Comparison of ENCODE assay signal across 8 mouse cellular contexts in genomic region chr14:55642679-55643059, GRCm38 (mm10). TPM values are rescaled to one million over a fixed set of nuclear protein-coding genes. Genes with fewer than 3 reads are reported as not detected.
DNase-seq lines count a peak whose midpoint lies in the region; ATAC-seq and TF ChIP-seq lines count a peak whose summit lies in the region.

No protein-coding gene starts in this region.

- peaks cover 17% of the 10 kb centered on the region for H3K4me1 ChIP-seq in heart, postnatal 0 days (ENCODE audit: control insufficient read depth, insufficient read depth)
- peaks cover 25% of the 10 kb centered on the region for H3K4me1 ChIP-seq in bone marrow macrophage, adult 2 months (ENCODE audit: control insufficient read depth, insufficient read depth, low read length)
- H3K4me1 ChIP-seq in hindbrain, embryonic 13.5 days (replicated peaks): peaks cover 32% of the 10 kb centered on the region
- H3K4me1 ChIP-seq in midbrain, embryonic 12.5 days: peaks cover 21% of the 10 kb centered on the region

- H3K4me3 ChIP-seq in heart, postnatal 0 days (ENCODE audit: low read depth, low read length): peak overlapping the region; percentile 98
- H3K4me3 ChIP-seq in bone marrow macrophage, adult 2 months (ENCODE audit: insufficient read depth, low read length): peak overlapping the region; percentile 83
- H3K4me3 ChIP-seq in hindbrain, embryonic 13.5 days: peak overlapping the region; percentile 97
- H3K4me3 ChIP-seq in midbrain, embryonic 12.5 days: peak overlapping the region; percentile 95

- no peak for TF ChIP-seq CTCF in heart, postnatal 0 days (IDR thresholded peaks at IDR 0.05; ENCODE audit: low read depth)
- TF ChIP-seq CTCF in bone marrow macrophage, adult 2 months (IDR thresholded peaks at IDR 0.05; ENCODE audit: low read depth, low read length): no peak

- TF ChIP-seq EP300 in heart, postnatal 0 days (IDR thresholded peaks at IDR 0.05; ENCODE audit: low read depth): no peak

- peak overlapping the region; percentile 98 for H3K27ac ChIP-seq in heart, postnatal 0 days (ENCODE audit: low read depth)
- H3K27ac ChIP-seq in bone marrow macrophage, adult 2 months (ENCODE audit: insufficient read depth, low read depth, low read length): 0 out of 2 replicates have a peak overlapping the region, but pooled peaks have one; percentile 89
- H3K27ac ChIP-seq in hindbrain, embryonic 13.5 days: peak overlapping the region; percentile 96
- H3K27ac ChIP-seq in midbrain, embryonic 12.5 days (replicated peaks): peak overlapping the region; percentile 95

- no peak for TF ChIP-seq POLR2A in bone marrow macrophage, adult 2 months (IDR thresholded peaks at IDR 0.05; ENCODE audit: borderline replicate concordance, low read depth, low read length)

- peaks cover 49% of the 10 kb centered on the region for H3K36me3 ChIP-seq in heart, postnatal 0 days (replicated peaks; ENCODE audit: control insufficient read depth, insufficient read depth, low read length)
- peaks cover 44% of the 10 kb centered on the region for H3K36me3 ChIP-seq in hindbrain, embryonic 13.5 days
- H3K36me3 ChIP-seq in midbrain, embryonic 12.5 days: peaks cover 45% of the 10 kb centered on the region

- H3K9me3 ChIP-seq in heart, postnatal 0 days (replicated peaks; ENCODE audit: control insufficient read depth, low read length): no peaks in the 10 kb centered on the region
- no peaks in the 10 kb centered on the region for H3K9me3 ChIP-seq in hindbrain, embryonic 13.5 days
- no peaks in the 10 kb centered on the region for H3K9me3 ChIP-seq in midbrain, embryonic 12.5 days

- peak overlapping the region; percentile 86 for H3K9ac ChIP-seq in heart, postnatal 0 days (replicated peaks; ENCODE audit: low read depth, low read length)
- peak overlapping the region; percentile 93 for H3K9ac ChIP-seq in hindbrain, embryonic 13.5 days
- H3K9ac ChIP-seq in midbrain, embryonic 12.5 days (replicated peaks): peak overlapping the region; percentile 89

- no peak for DNase-seq in heart, postnatal 0 days (ENCODE audit: low spot score)
- DNase-seq in heart, adult 11 months: no peak
- no peak for DNase-seq in cerebellum, postnatal 10 days
- DNase-seq in layer of hippocampus, adult 8-10 months (ENCODE audit: low spot score in 2 of 2): no peak
- DNase-seq in right cerebral cortex, adult 2 months (ENCODE audit: low spot score in 2 of 2): no peak

- H3K4me2 ChIP-seq in heart, postnatal 0 days (ENCODE audit: low read depth, low read length): peak overlapping the region; percentile 96
- peak overlapping the region; percentile 88 for H3K4me2 ChIP-seq in hindbrain, embryonic 13.5 days
- H3K4me2 ChIP-seq in midbrain, embryonic 12.5 days (replicated peaks): peak overlapping the region; percentile 77

- ATAC-seq in heart, postnatal 0 days (ENCODE audit: insufficient read depth, low read depth): no peak
- peak; percentile 67 for ATAC-seq in hindbrain, embryonic 13.5 days (ENCODE audit: low FRiP score)
- peak; percentile 60 for ATAC-seq in midbrain, embryonic 12.5 days (ENCODE audit: low FRiP score, low read depth)

- 15% methylated on average over 8 of the region's 8 CpGs for WGBS in heart, postnatal 0 days
- 21% methylated on average over 8 of the region's 8 CpGs for WGBS in hindbrain, embryonic 13.5 days
- 23% methylated on average over 8 of the region's 8 CpGs for WGBS in midbrain, embryonic 12.5 days

- H3K27me3 ChIP-seq in heart, postnatal 0 days (ENCODE audit: control insufficient read depth, insufficient read depth, low read length): no peaks in the 10 kb centered on the region
- no peaks in the 10 kb centered on the region for H3K27me3 ChIP-seq in hindbrain, embryonic 13.5 days
- H3K27me3 ChIP-seq in midbrain, embryonic 12.5 days: no peaks in the 10 kb centered on the region

RNA-seq across cellular contexts. Expression of gene Tm9sf1, which starts 0.9 kb away (rescaled TPM):
- 62.8 and 83.3 TPM in 2 replicates for total RNA-seq in heart, postnatal 0 days (2014; rRNA removed; ENCODE audit: low replicate concordance)
- 62.7 and 67.4 TPM in 2 replicates for polyA plus RNA-seq in heart, postnatal 0 days (2015; fragmentation: Nextera tagmentation; extraction: Ambion mirVana)
- polyA plus RNA-seq in bone marrow macrophage, adult 2 months (2012; ENCODE audit: insufficient read depth, insufficient read length, missing spikeins): 61.9 and 64.9 TPM in 2 replicates
- polyA plus RNA-seq in hindbrain, embryonic 13.5 days (2015; fragmentation: Nextera tagmentation; extraction: Ambion mirVana): 58.5 and 65.8 TPM in 2 replicates
- polyA plus RNA-seq in midbrain, embryonic 12.5 days (2016; fragmentation: Nextera tagmentation; extraction: Ambion mirVana): 64.0 and 66.1 TPM in 2 replicates
- 10 to 100 TPM; 40.6 to 49.6 (median 44.7) TPM for total RNA-seq in layer of hippocampus, adult 8-10 months (2022)

RNA-seq across cellular contexts. Expression of gene Gm49378, which starts 5.0 kb away (rescaled TPM):
- total RNA-seq in heart, postnatal 0 days (2014; rRNA removed; ENCODE audit: low replicate concordance): 0.15 and 6.9 TPM in 2 replicates
- 1.1 and 1.2 TPM in 2 replicates for polyA plus RNA-seq in heart, postnatal 0 days (2015; fragmentation: Nextera tagmentation; extraction: Ambion mirVana)
- 0.59 and 3.0 TPM in 2 replicates for polyA plus RNA-seq in bone marrow macrophage, adult 2 months (2012; ENCODE audit: insufficient read depth, insufficient read length, missing spikeins)
- 2.2 and 2.8 TPM in 2 replicates for polyA plus RNA-seq in hindbrain, embryonic 13.5 days (2015; fragmentation: Nextera tagmentation; extraction: Ambion mirVana)
- 3.5 and 4.9 TPM in 2 replicates for polyA plus RNA-seq in midbrain, embryonic 12.5 days (2016; fragmentation: Nextera tagmentation; extraction: Ambion mirVana)
- 1 to 10 TPM; 4.2 to 7.5 (median 5.5) TPM for total RNA-seq in layer of hippocampus, adult 8-10 months (2022)

RNA-seq across cellular contexts. Expression of gene Ipo4, which starts 6.9 kb away (rescaled TPM):
- 34.9 and 49.8 TPM in 2 replicates for total RNA-seq in heart, postnatal 0 days (2014; rRNA removed; ENCODE audit: low replicate concordance)
- 32.0 and 37.6 TPM in 2 replicates for polyA plus RNA-seq in heart, postnatal 0 days (2015; fragmentation: Nextera tagmentation; extraction: Ambion mirVana)
- polyA plus RNA-seq in bone marrow macrophage, adult 2 months (2012; ENCODE audit: insufficient read depth, insufficient read length, missing spikeins): 31.4 and 33.3 TPM in 2 replicates
- 86.1 and 96.7 TPM in 2 replicates for polyA plus RNA-seq in hindbrain, embryonic 13.5 days (2015; fragmentation: Nextera tagmentation; extraction: Ambion mirVana)
- polyA plus RNA-seq in midbrain, embryonic 12.5 days (2016; fragmentation: Nextera tagmentation; extraction: Ambion mirVana): 78.5 and 85.4 TPM in 2 replicates
- total RNA-seq in layer of hippocampus, adult 8-10 months (2022): 100 to 1,000 TPM; 121 to 153 (median 140) TPM

RNA-seq across cellular contexts. Expression of gene Tssk4, which starts 7.3 kb away (rescaled TPM):
- 0.12 TPM in 1 of 2 replicates, not detected in the other for total RNA-seq in heart, postnatal 0 days (2014; rRNA removed; ENCODE audit: low replicate concordance)
- polyA plus RNA-seq in heart, postnatal 0 days (2015; fragmentation: Nextera tagmentation; extraction: Ambion mirVana): 0.25 and 0.31 TPM in 2 replicates
- 1.6 and 1.7 TPM in 2 replicates for polyA plus RNA-seq in bone marrow macrophage, adult 2 months (2012; ENCODE audit: insufficient read depth, insufficient read length, missing spikeins)
- 0.41 and 0.43 TPM in 2 replicates for polyA plus RNA-seq in hindbrain, embryonic 13.5 days (2015; fragmentation: Nextera tagmentation; extraction: Ambion mirVana)
- polyA plus RNA-seq in midbrain, embryonic 12.5 days (2016; fragmentation: Nextera tagmentation; extraction: Ambion mirVana): 0.63 and 0.80 TPM in 2 replicates
- 1 to 10 TPM; 1.2 to 1.9 (median 1.7) TPM for total RNA-seq in layer of hippocampus, adult 8-10 months (2022)

RNA-seq across cellular contexts. Expression of gene Mdp1, which starts 17.6 kb away (rescaled TPM):
- 62.4 and 66.0 TPM in 2 replicates for total RNA-seq in heart, postnatal 0 days (2014; rRNA removed; ENCODE audit: low replicate concordance)
- 98.6 and 104 TPM in 2 replicates for polyA plus RNA-seq in heart, postnatal 0 days (2015; fragmentation: Nextera tagmentation; extraction: Ambion mirVana)
- polyA plus RNA-seq in bone marrow macrophage, adult 2 months (2012; ENCODE audit: insufficient read depth, insufficient read length, missing spikeins): 35.9 and 36.3 TPM in 2 replicates
- polyA plus RNA-seq in hindbrain, embryonic 13.5 days (2015; fragmentation: Nextera tagmentation; extraction: Ambion mirVana): 74.7 and 77.5 TPM in 2 replicates
- polyA plus RNA-seq in midbrain, embryonic 12.5 days (2016; fragmentation: Nextera tagmentation; extraction: Ambion mirVana): 63.8 and 67.2 TPM in 2 replicates
- total RNA-seq in layer of hippocampus, adult 8-10 months (2022): 10 to 100 TPM; 47.1 to 51.1 (median 49.6) TPM
